Mouse (Mus musculus): ENCODE results near the gene Hist3h2ba. TPM values are rescaled to one million over a fixed set of nuclear protein-coding genes. Genes with fewer than 3 reads are reported as not detected.

The Hist3h2ba gene
- 5.1 and 5.4 TPM in 2 replicates for polyA plus RNA-seq (2012)

GRCm38 (mm10) chr11:58948542-58949479 is at the start of gene Hist3h2ba:
TSS of gene Hist3h2ba (plus strand) at chr11:58948920.
- Histone ChIP-seq H3K27me3 (ENCODE audit: control insufficient read depth) (peaks cover 91% of the 10 kb centered on the region), H3K36me3 (ENCODE audit: control insufficient read depth) (no peaks in the 10 kb centered on the region), H3K9me3 (ENCODE audit: control insufficient read depth, low read length) (0 out of 2 replicates have a peak, but pooled peaks cover 2% of the 10 kb centered on the region), H3K4me1 (ENCODE audit: control insufficient read depth) (peaks cover 31% of the 10 kb centered on the region), H3K4me3 (replicated peaks) (peak within 1 kb of the TSS; percentile 64)
- no peak for TF ChIP-seq TAL1 (IDR thresholded peaks at IDR 0.05; ENCODE audit: low read length)
- peak; percentile 66 for TF ChIP-seq GATA1 (IDR thresholded peaks at IDR 0.05; ENCODE audit: low read length)

GRCm38 (mm10) chr11:58901080-58901479 is 47.6 kb upstream of the Hist3h2ba start:
- H3K9me3 ChIP-seq (ENCODE audit: control insufficient read depth, low read length) = 0 out of 2 replicates have a peak, but pooled peaks cover 3% of the 10 kb centered on the region
- H3K36me3 ChIP-seq (ENCODE audit: control insufficient read depth) = peaks cover 67% of the 10 kb centered on the region
- peaks cover 62% of the 10 kb centered on the region for H3K4me1 ChIP-seq (ENCODE audit: control insufficient read depth)
- H3K27me3 ChIP-seq (ENCODE audit: control insufficient read depth) = no peaks in the 10 kb centered on the region
- TF ChIP-seq GATA1 (IDR thresholded peaks at IDR 0.05; ENCODE audit: low read length) (no peak), TAL1 (IDR thresholded peaks at IDR 0.05; ENCODE audit: low read length) (no peak)
- peak overlapping the region; percentile 42 for H3K4me3 ChIP-seq (replicated peaks)

GRCm38 (mm10) chr11:58903511-58904409 is 45.0 kb upstream of the Hist3h2ba start, which contains the start of gene Zfp39:
TSS of gene Zfp39 (minus strand) at chr11:58904225.
- Histone ChIP-seq H3K4me1 (ENCODE audit: control insufficient read depth) (peaks cover 54% of the 10 kb centered on the region), H3K9me3 (ENCODE audit: control insufficient read depth, low read length) (0 out of 2 replicates have a peak, but pooled peaks cover 3% of the 10 kb centered on the region), H3K36me3 (ENCODE audit: control insufficient read depth) (peaks cover 42% of the 10 kb centered on the region), H3K27me3 (ENCODE audit: control insufficient read depth) (no peaks in the 10 kb centered on the region), H3K4me3 (replicated peaks) (peak within 1 kb of the TSS; percentile 68)
- TF ChIP-seq TAL1 (IDR thresholded peaks at IDR 0.05; ENCODE audit: low read length) (no peak), GATA1 (IDR thresholded peaks at IDR 0.05; ENCODE audit: low read length) (peak; percentile 38; the same call in 1 of the 2 replicates)

- Histone ChIP-seq H3K9me3 (ENCODE audit: control insufficient read depth, low read length) (0 out of 2 replicates have a peak, but pooled peaks cover 3% of the 10 kb centered on the region), H3K36me3 (ENCODE audit: control insufficient read depth) (peaks cover 36% of the 10 kb centered on the region), H3K4me3 (replicated peaks) (peak overlapping the region; percentile 68), H3K27me3 (ENCODE audit: control insufficient read depth) (peaks cover 3% of the 10 kb centered on the region), H3K4me1 (ENCODE audit: control insufficient read depth) (peaks cover 54% of the 10 kb centered on the region)
- no peak for TF ChIP-seq TAL1 (IDR thresholded peaks at IDR 0.05; ENCODE audit: low read length)
- TF ChIP-seq GATA1 (IDR thresholded peaks at IDR 0.05; ENCODE audit: low read length) = no peak
Measured at GRCm38 (mm10) chr11:58904410-58904718, 44.4 kb upstream of the Hist3h2ba start.

- TF ChIP-seq TAL1 (IDR thresholded peaks at IDR 0.05; ENCODE audit: low read length) (no peak), GATA1 (IDR thresholded peaks at IDR 0.05; ENCODE audit: low read length) (no peak)
- Histone ChIP-seq H3K4me3 (replicated peaks) (peak overlapping the region; percentile 68), H3K27me3 (ENCODE audit: control insufficient read depth) (peaks cover 6% of the 10 kb centered on the region), H3K36me3 (ENCODE audit: control insufficient read depth) (peaks cover 31% of the 10 kb centered on the region), H3K9me3 (ENCODE audit: control insufficient read depth, low read length) (0 out of 2 replicates have a peak, but pooled peaks cover 3% of the 10 kb centered on the region), H3K4me1 (ENCODE audit: control insufficient read depth) (peaks cover 54% of the 10 kb centered on the region)
Measured at GRCm38 (mm10) chr11:58904838-58905237, 43.9 kb upstream of the Hist3h2ba start.

- TF ChIP-seq TAL1 (IDR thresholded peaks at IDR 0.05; ENCODE audit: low read length) = peak; percentile 11; the same call in 1 of the 3 replicates
- peak; percentile 39; the same call in 1 of the 2 replicates for TF ChIP-seq GATA1 (IDR thresholded peaks at IDR 0.05; ENCODE audit: low read length)
- Histone ChIP-seq H3K36me3 (ENCODE audit: control insufficient read depth) (peaks cover 6% of the 10 kb centered on the region), H3K27me3 (ENCODE audit: control insufficient read depth) (peaks cover 15% of the 10 kb centered on the region), H3K4me1 (ENCODE audit: control insufficient read depth) (peaks cover 69% of the 10 kb centered on the region), H3K9me3 (ENCODE audit: control insufficient read depth, low read length) (no peaks in the 10 kb centered on the region), H3K4me3 (replicated peaks) (peak overlapping the region; percentile 60)
Measured at GRCm38 (mm10) chr11:58913776-58914175, 34.9 kb upstream of the Hist3h2ba start.

- Histone ChIP-seq H3K36me3 (ENCODE audit: control insufficient read depth) (peaks cover 14% of the 10 kb centered on the region), H3K27me3 (ENCODE audit: control insufficient read depth) (peaks cover 12% of the 10 kb centered on the region), H3K4me3 (replicated peaks) (peak overlapping the region; percentile 60), H3K9me3 (ENCODE audit: control insufficient read depth, low read length) (no peaks in the 10 kb centered on the region), H3K4me1 (ENCODE audit: control insufficient read depth) (peaks cover 77% of the 10 kb centered on the region)
- TF ChIP-seq GATA1 (IDR thresholded peaks at IDR 0.05; ENCODE audit: low read length) = no peak
- no peak for TF ChIP-seq TAL1 (IDR thresholded peaks at IDR 0.05; ENCODE audit: low read length)
Measured at GRCm38 (mm10) chr11:58914461-58915028, 34.2 kb upstream of the Hist3h2ba start.

Measured in erythroblast, embryonic 14.5 days (primary cell).